Mouse (Mus musculus) kidney, embryonic 14.5 days (tissue): ENCODE measurements at regions not wholly inside any gene's neighbourhood (a gene's known extent, or its start where the extent isn't known, plus 50 kb on each side); places are given as distances from the start of the nearest gene placed in this dataset.

Source experiments
- ATAC-seq: fragments of 200-750 bp; cut with Nextera tagmentation; 2 replicates; pipeline ENCODE4 v1.8.0; 2017; ENCODE audit warnings: moderate number of reproducible peaks, mild to moderate bottlenecking, moderate TSS enrichment, moderate library complexity; ENCODE audit not compliant: low FRiP score, low TSS enrichment
- H3K27ac ChIP-seq: fragments of 300-500 bp; sonication (generic); 2 replicates; pipeline ENCODE4 v1.5.1; 2014; ENCODE audit warnings: low read depth, mild to moderate bottlenecking, low read length, moderate library complexity, mixed read lengths
- H3K27me3 ChIP-seq: fragments of 300-500 bp; sonication (generic); 2 replicates; pipeline ENCODE4 v1.6.1; 2014; ENCODE audit warnings: mild to moderate bottlenecking, low read length; ENCODE audit not compliant: control insufficient read depth, insufficient read depth
- H3K36me3 ChIP-seq: fragments of 300-500 bp; sonication (generic); 2 replicates; pipeline ENCODE4 v1.6.1; 2014; ENCODE audit warnings: low read length, mixed read lengths; ENCODE audit not compliant: control insufficient read depth, insufficient read depth
- H3K4me1 ChIP-seq: fragments of 300-500 bp; sonication (generic); 2 replicates; pipeline ENCODE4 v1.6.1; 2014; ENCODE audit warnings: low read length, mixed read lengths; ENCODE audit not compliant: control insufficient read depth, insufficient read depth
- H3K4me2 ChIP-seq: fragments of 300-500 bp; sonication (generic); replicated peaks from 2 replicates; pipeline ENCODE4 v1.6.1; 2014; ENCODE audit warnings: low read depth, mild to moderate bottlenecking, low read length
- H3K4me3 ChIP-seq: fragments of 300-500 bp; sonication (generic); 2 replicates; pipeline ENCODE4 v1.5.1; 2014; ENCODE audit warnings: mild to moderate bottlenecking, low read length
- H3K9ac ChIP-seq: fragments of 300-500 bp; sonication (generic); 2 replicates; pipeline ENCODE4 v1.6.1; 2014; ENCODE audit warnings: low read depth, mild to moderate bottlenecking, low read length, moderate library complexity
- H3K9me3 ChIP-seq: fragments of 300-500 bp; sonication (generic); 2 replicates; pipeline ENCODE4 v1.6.1; 2016; ENCODE audit warnings: low read length; ENCODE audit not compliant: control insufficient read depth
- WGBS: fragments of 180-500 bp; shearing (Covaris S2); extraction: QIAGEN DNeasy Blood & Tissue Kit; methylation state at CpG from one replicate; pipeline ENCODE4 v1.1.7; 2014; 5-methylcytosine and 5-hydroxymethylcytosine counted together

GRCm38 (mm10) chr12:15681678-15682355 is 134.9 kb downstream of the Trib2 start:
- no peak for ATAC-seq
- H3K27me3 ChIP-seq = no peaks in the 10 kb centered on the region
- no peak overlapping the region for H3K4me2 ChIP-seq
- no peaks in the 10 kb centered on the region for H3K4me1 ChIP-seq
- 88% methylated on average over 5 of the region's 5 CpGs for WGBS
- no peak overlapping the region for H3K4me3 ChIP-seq
- no peak overlapping the region for H3K27ac ChIP-seq
- no peaks in the 10 kb centered on the region for H3K36me3 ChIP-seq
- no peak overlapping the region for H3K9ac ChIP-seq
- H3K9me3 ChIP-seq = no peaks in the 10 kb centered on the region

- no peaks in the 10 kb centered on the region for H3K27me3 ChIP-seq
- H3K36me3 ChIP-seq = no peaks in the 10 kb centered on the region
- no peak overlapping the region for H3K27ac ChIP-seq
- H3K4me1 ChIP-seq = no peaks in the 10 kb centered on the region
- H3K9me3 ChIP-seq = no peaks in the 10 kb centered on the region
- H3K4me2 ChIP-seq = no peak overlapping the region
- ATAC-seq = no peak
- WGBS = 80% methylated on average over 3 of the region's 3 CpGs
- H3K9ac ChIP-seq = no peak overlapping the region
- no peak overlapping the region for H3K4me3 ChIP-seq
Observed at GRCm38 (mm10) chr12:15676127-15676526, 140.6 kb downstream of the Trib2 start.

GRCm38 (mm10) chr12:15659755-15660154 is 157.0 kb downstream of the Trib2 start:
- ATAC-seq = no peak
- H3K9ac ChIP-seq = no peak overlapping the region

GRCm38 (mm10) chr12:15659332-15659731 is 157.4 kb downstream of the Trib2 start:
- H3K4me1 ChIP-seq = no peaks in the 10 kb centered on the region
- no peak overlapping the region for H3K4me2 ChIP-seq
- no peaks in the 10 kb centered on the region for H3K9me3 ChIP-seq
- H3K36me3 ChIP-seq = no peaks in the 10 kb centered on the region
- 68% methylated on average over 2 of the region's 2 CpGs for WGBS
- H3K27me3 ChIP-seq = no peaks in the 10 kb centered on the region
- H3K9ac ChIP-seq = no peak overlapping the region
- no peak for ATAC-seq
- H3K4me3 ChIP-seq = no peak overlapping the region
- H3K27ac ChIP-seq = no peak overlapping the region

More at GRCm38 (mm10) chr12:15659755-15660154, 157.0 kb downstream of the Trib2 start:
- 68% methylated on average over 2 of the region's 2 CpGs for WGBS
- no peaks in the 10 kb centered on the region for H3K4me1 ChIP-seq
- H3K9me3 ChIP-seq = no peaks in the 10 kb centered on the region
- H3K4me2 ChIP-seq = no peak overlapping the region
- H3K27ac ChIP-seq = no peak overlapping the region
- no peaks in the 10 kb centered on the region for H3K36me3 ChIP-seq
- H3K4me3 ChIP-seq = no peak overlapping the region
- H3K27me3 ChIP-seq = no peaks in the 10 kb centered on the region

GRCm38 (mm10) chr12:15657748-15658251 is 158.9 kb downstream of the Trib2 start:
- WGBS = 91% methylated on average over 3 of the region's 3 CpGs
- Histone ChIP-seq H3K36me3 (no peaks in the 10 kb centered on the region), H3K27ac (no peak overlapping the region), H3K27me3 (no peaks in the 10 kb centered on the region), H3K4me3 (no peak overlapping the region), H3K4me1 (no peaks in the 10 kb centered on the region), H3K9me3 (no peaks in the 10 kb centered on the region), H3K4me2 (no peak overlapping the region), H3K9ac (no peak overlapping the region)
- no peak for ATAC-seq

- no peaks in the 10 kb centered on the region for H3K4me1 ChIP-seq
- no peaks in the 10 kb centered on the region for H3K27me3 ChIP-seq
- 93% methylated on average over 4 of the region's 4 CpGs for WGBS
Observed at GRCm38 (mm10) chr12:15654585-15654984, 162.1 kb downstream of the Trib2 start.

GRCm38 (mm10) chr12:15653357-15653763 is 163.4 kb downstream of the Trib2 start:
- no peak for ATAC-seq

More at GRCm38 (mm10) chr12:15654585-15654984, 162.1 kb downstream of the Trib2 start:
- Histone ChIP-seq H3K9ac (no peak overlapping the region), H3K27ac (no peak overlapping the region), H3K4me2 (no peak overlapping the region), H3K4me3 (no peak overlapping the region), H3K36me3 (no peaks in the 10 kb centered on the region), H3K9me3 (no peaks in the 10 kb centered on the region)
- ATAC-seq = no peak

GRCm38 (mm10) chr12:15651293-15651692 is 165.4 kb downstream of the Trib2 start:
- Histone ChIP-seq H3K9me3 (no peaks in the 10 kb centered on the region), H3K27ac (no peak overlapping the region), H3K9ac (no peak overlapping the region), H3K4me2 (no peak overlapping the region), H3K4me3 (no peak overlapping the region), H3K27me3 (no peaks in the 10 kb centered on the region), H3K36me3 (no peaks in the 10 kb centered on the region), H3K4me1 (no peaks in the 10 kb centered on the region)
- ATAC-seq = no peak
- 83% methylated on average over 2 of the region's 2 CpGs for WGBS

More at GRCm38 (mm10) chr12:15653357-15653763, 163.4 kb downstream of the Trib2 start:
- whole genome bisulfite sequencing = 48% methylated on average over 8 of the region's 8 CpGs
- H3K9me3 ChIP-seq = no peaks in the 10 kb centered on the region
- no peaks in the 10 kb centered on the region for H3K36me3 ChIP-seq
- H3K4me1 ChIP-seq = no peaks in the 10 kb centered on the region
- H3K4me3 ChIP-seq = no peak overlapping the region
- H3K4me2 ChIP-seq = no peak overlapping the region
- no peaks in the 10 kb centered on the region for H3K27me3 ChIP-seq
- H3K9ac ChIP-seq = no peak overlapping the region
- no peak overlapping the region for H3K27ac ChIP-seq

- Histone ChIP-seq H3K4me2 (no peak overlapping the region), H3K27ac (no peak overlapping the region), H3K27me3 (no peaks in the 10 kb centered on the region), H3K4me1 (no peaks in the 10 kb centered on the region), H3K4me3 (no peak overlapping the region), H3K9me3 (no peaks in the 10 kb centered on the region), H3K9ac (no peak overlapping the region), H3K36me3 (no peaks in the 10 kb centered on the region)
- 60% methylated on average over 4 of the region's 4 CpGs for WGBS
- ATAC-seq = no peak
Observed at GRCm38 (mm10) chr12:15649906-15650305, 166.8 kb downstream of the Trib2 start.
